Mouse (Mus musculus) hindbrain, embryonic 13.5 days (tissue): ENCODE measurements around the gene Pcdh15. TPM values are rescaled to one million over a fixed set of nuclear protein-coding genes. Genes with fewer than 3 reads are reported as not detected.
A peak's percentile ranks its signal among the peaks of the same experiment; 100 is the strongest.

Experiments used
- ATAC-seq: fragments of 200-750 bp; cut with Nextera tagmentation; 2 replicates; pipeline ENCODE4 v1.8.0; 2017; ENCODE audit warnings: moderate TSS enrichment; ENCODE audit not compliant: low FRiP score
- H3K27ac ChIP-seq: fragments of 300-500 bp; sonication (generic); 2 replicates; pipeline ENCODE4 v1.5.1; 2015; ENCODE audit warnings: inconsistent platforms, mild to moderate bottlenecking, moderate library complexity
- H3K27me3 ChIP-seq: fragments of 300-500 bp; sonication (generic); 2 replicates; pipeline ENCODE4 v1.6.1; 2015; ENCODE audit warnings: mild to moderate bottlenecking, inconsistent platforms
- H3K36me3 ChIP-seq: fragments of 300-500 bp; sonication (generic); 2 replicates; pipeline ENCODE4 v1.6.1; 2015; ENCODE audit warnings: mild to moderate bottlenecking, inconsistent platforms
- H3K4me1 ChIP-seq: fragments of 300-500 bp; sonication (generic); replicated peaks from 2 replicates; pipeline ENCODE4 v1.6.1; 2015; ENCODE audit warnings: inconsistent platforms
- H3K4me2 ChIP-seq: fragments of 300-500 bp; sonication (generic); 2 replicates; pipeline ENCODE4 v1.6.1; 2015; ENCODE audit warnings: inconsistent platforms, mild to moderate bottlenecking, moderate library complexity
- H3K4me3 ChIP-seq: fragments of 300-500 bp; sonication (generic); 2 replicates; pipeline ENCODE4 v1.5.1; 2015; ENCODE audit warnings: mild to moderate bottlenecking, inconsistent platforms
- H3K9ac ChIP-seq: fragments of 300-500 bp; sonication (generic); 2 replicates; pipeline ENCODE4 v1.6.1; 2015; ENCODE audit warnings: mild to moderate bottlenecking, inconsistent platforms
- H3K9me3 ChIP-seq: fragments of 300-500 bp; sonication (generic); 2 replicates; pipeline ENCODE4 v1.6.1; 2016; ENCODE audit warnings: inconsistent platforms
- WGBS: fragments of 180-500 bp; shearing (Covaris S2); methylation state at CpG from one replicate; pipeline ENCODE4 v1.1.7; 2015; 5-methylcytosine and 5-hydroxymethylcytosine counted together
- polyA plus RNA-seq: library from polyadenylated mRNA; unstranded; fragments of >200 nt; fragmentation: Nextera tagmentation; extraction: Ambion mirVana; gene quantifications from 2 replicates; pipeline ENCODE4 v1.2.1, GENCODE M21; 2015

The Pcdh15 gene
- polyA plus RNA-seq, 1 experiment from 2014 or later: 8.9 TPM

DNA sequence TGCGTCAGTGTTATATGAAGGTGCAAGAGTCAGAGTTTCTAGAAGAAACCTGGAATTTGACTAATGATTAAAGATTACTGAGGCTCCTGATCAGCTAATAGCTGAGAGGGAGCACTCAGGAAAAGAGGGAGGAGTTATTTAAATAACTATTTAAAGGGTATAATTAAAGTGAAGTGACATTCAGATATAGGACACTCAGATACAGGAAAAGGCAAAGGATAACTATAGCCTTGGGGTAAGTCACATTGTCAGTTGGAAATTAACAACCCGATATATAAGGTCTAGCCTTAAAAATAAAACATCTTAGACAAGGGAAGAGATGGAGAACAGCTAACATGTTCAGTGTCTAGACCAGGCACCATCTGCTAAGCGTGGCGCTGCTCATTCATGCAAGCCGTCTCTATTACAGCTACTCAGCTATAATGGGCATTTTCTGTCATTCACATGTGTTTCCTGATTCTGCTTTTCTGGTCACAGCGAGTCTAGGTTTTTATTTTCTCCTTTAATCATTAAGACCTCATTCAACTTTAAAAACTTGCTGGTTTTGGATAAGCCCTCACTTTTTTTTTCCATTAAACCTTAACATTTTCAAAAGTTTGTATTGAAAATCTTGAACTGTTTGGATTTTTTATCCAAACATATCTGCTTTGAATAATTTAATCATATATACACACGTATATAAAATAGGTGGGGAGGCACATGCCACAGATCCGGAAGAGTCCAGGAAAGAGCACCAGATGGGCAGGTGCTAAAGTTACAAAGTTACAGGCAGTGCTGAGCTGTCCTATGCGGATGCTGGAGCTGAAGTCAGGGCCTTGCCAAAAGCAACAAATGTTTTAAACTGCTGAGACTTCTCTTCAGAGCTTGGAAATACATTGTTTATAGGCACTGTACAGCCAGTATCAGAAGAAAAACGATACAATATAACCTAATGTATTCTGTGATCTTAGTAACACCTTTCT, 1288.7 kb downstream of the Pcdh15 start:
- H3K9me3 ChIP-seq: no peaks in the 10 kb centered on the region
- 54% methylated on average over 10 of the region's 10 CpGs for WGBS
- no peak overlapping the region for H3K4me3 ChIP-seq
- no peak overlapping the region for H3K9ac ChIP-seq
- no peaks in the 10 kb centered on the region for H3K27me3 ChIP-seq
- no peaks in the 10 kb centered on the region for H3K4me1 ChIP-seq
- H3K36me3 ChIP-seq: no peaks in the 10 kb centered on the region
- ATAC-seq: peak; percentile 84
- H3K4me2 ChIP-seq: no peak overlapping the region
- no peak overlapping the region for H3K27ac ChIP-seq

DNA sequence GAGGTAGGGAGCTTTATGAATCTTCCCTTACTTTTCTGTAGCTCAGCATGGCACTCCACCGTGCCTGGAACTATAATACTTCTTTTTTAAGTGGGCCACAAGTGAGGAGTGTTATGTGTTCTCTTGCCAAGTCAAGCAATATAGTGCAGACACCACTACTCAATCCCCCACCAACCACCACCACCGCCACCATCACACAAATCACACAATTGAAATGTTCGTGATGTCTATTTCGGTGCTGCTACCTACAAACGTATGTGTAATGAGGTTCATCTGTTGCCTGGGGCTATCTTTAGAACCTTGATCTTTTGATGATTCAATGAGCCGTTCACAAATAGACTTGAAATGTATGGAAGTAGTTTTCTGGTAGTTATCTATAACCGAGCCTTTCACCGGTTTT, 1304.0 kb downstream of the Pcdh15 start:
- no peak overlapping the region for H3K4me2 ChIP-seq
- H3K9me3 ChIP-seq: no peaks in the 10 kb centered on the region
- no peaks in the 10 kb centered on the region for H3K4me1 ChIP-seq
- H3K4me3 ChIP-seq: no peak overlapping the region
- WGBS: 83% methylated on average over 8 of the region's 8 CpGs
- no peak for ATAC-seq
- no peaks in the 10 kb centered on the region for H3K36me3 ChIP-seq
- H3K27me3 ChIP-seq: no peaks in the 10 kb centered on the region
- H3K9ac ChIP-seq: no peak overlapping the region
- H3K27ac ChIP-seq: no peak overlapping the region

DNA sequence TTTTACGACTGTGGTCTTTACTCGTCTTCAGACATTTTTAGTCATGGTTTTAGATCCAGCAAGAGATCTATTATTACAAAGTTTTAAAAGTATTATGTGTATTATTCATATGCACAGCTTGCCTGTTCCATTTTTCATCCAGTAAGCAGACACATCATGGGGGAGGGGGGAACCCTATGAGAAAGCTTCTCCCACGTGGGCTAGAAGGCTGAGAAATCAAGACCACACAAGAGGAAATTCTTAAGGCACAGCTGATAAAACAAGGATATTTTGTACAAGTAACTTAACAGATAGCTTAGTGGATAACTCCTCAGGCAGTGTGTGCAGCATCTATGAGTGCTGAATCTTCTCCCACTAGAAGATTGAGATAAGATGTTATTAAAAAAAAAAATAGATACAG, 1314.9 kb downstream of the Pcdh15 start:
- no peak for ATAC-seq
- Histone ChIP-seq H3K36me3 (no peaks in the 10 kb centered on the region), H3K9me3 (no peaks in the 10 kb centered on the region), H3K4me3 (no peak overlapping the region), H3K9ac (no peak overlapping the region), H3K4me1 (no peaks in the 10 kb centered on the region; the same call in 1 of the 2 replicates), H3K27ac (no peak overlapping the region), H3K4me2 (no peak overlapping the region), H3K27me3 (no peaks in the 10 kb centered on the region)
- WGBS: 54% methylated on average over 3 of the region's 3 CpGs

DNA sequence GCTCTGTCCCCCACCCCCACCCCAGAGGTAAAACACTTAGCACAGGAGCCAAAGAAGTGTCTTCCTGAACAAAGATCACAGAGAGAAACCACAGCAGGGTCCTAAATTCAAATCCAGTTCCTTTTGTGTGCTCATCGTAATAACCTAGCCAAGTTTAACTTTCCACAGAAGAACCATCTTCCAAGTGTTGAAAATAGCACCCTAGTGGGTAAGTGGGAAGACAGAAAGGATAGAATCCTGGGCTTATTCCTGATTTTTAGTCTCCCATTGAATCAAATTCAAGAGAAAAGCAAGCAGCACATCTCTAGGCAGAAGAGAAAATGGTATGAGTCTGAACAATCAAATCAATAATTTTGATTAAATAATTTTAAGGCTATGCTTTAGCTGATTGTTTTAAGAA, 1315.8 kb downstream of the Pcdh15 start:
- no peak overlapping the region for H3K27ac ChIP-seq
- no peak overlapping the region for H3K4me2 ChIP-seq
- H3K36me3 ChIP-seq: no peaks in the 10 kb centered on the region
- no peak for ATAC-seq
- no peaks in the 10 kb centered on the region for H3K27me3 ChIP-seq
- no peaks in the 10 kb centered on the region; the same call in 1 of the 2 replicates for H3K4me1 ChIP-seq
- H3K9ac ChIP-seq: no peak overlapping the region
- WGBS: 66% methylated on average over 1 of the region's 1 CpGs
- H3K4me3 ChIP-seq: no peak overlapping the region
- no peaks in the 10 kb centered on the region for H3K9me3 ChIP-seq

DNA sequence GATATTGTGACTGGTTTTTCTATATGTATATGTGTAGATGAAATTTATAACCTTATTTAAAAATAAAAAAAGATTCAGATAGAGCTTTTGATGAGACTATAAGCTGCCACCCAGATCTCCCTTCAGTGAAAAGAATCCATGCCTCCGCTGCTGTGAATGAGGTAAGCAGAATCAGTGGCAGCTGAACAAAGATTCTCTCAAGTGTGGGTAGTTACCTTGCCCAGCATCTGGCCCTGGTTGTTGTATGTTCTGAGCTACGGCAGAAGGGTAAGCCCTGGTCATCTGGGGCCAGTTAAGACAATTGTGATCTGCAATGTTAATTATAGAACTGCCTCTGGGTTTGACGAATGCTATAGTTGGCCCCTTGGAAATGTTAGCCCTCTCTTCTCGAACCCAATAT, 1316.2 kb downstream of the Pcdh15 start:
- WGBS: 61% methylated on average over 4 of the region's 4 CpGs
- Histone ChIP-seq H3K4me1 (no peaks in the 10 kb centered on the region; the same call in 1 of the 2 replicates), H3K9ac (no peak overlapping the region), H3K27ac (no peak overlapping the region), H3K27me3 (no peaks in the 10 kb centered on the region), H3K4me3 (no peak overlapping the region), H3K9me3 (no peaks in the 10 kb centered on the region), H3K36me3 (no peaks in the 10 kb centered on the region), H3K4me2 (no peak overlapping the region)
- ATAC-seq: no peak

DNA sequence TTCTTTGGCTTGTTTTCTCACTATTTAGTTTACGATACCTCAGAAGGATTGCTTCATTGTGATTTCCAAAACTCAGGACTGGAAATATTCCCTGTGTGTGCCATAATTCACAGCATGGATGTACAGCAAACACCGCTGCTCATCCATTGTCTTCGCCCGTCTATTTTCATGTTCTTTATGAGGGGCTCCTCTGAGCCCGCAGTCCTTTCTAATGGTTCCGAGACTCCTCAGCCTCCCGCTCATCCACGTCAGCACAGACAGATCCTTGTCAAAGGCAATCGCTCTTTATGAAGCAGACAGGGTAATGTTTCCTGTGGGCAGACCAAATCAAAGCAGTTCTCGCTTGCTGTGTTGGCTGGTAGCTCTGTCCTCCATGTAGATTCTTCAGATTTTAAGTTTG, 1316.8 kb downstream of the Pcdh15 start:
- no peaks in the 10 kb centered on the region for H3K27me3 ChIP-seq

DNA sequence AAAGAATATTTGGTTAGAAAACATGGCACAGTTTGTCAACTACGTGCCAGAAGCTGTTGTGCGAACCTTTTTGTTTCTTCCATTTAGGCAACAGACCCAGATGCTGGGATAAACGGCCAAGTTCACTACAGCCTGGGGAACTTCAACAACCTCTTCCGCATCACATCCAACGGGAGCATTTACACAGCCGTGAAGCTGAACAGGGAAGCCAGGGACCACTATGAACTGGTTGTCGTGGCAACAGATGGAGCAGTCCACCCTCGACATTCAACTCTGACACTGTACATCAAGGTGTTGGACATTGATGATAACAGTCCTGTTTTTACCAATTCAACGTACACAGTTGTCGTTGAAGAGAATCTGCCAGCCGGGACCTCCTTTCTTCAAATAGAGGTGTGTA, 1350.9 kb downstream of the Pcdh15 start:
- 67% methylated on average over 11 of the region's 11 CpGs for WGBS
- no peak for ATAC-seq
- Histone ChIP-seq H3K27ac (no peak overlapping the region), H3K9ac (no peak overlapping the region), H3K4me1 (peaks cover 4% of the 10 kb centered on the region; the same call in 1 of the 2 replicates), H3K4me3 (no peak overlapping the region), H3K9me3 (no peaks in the 10 kb centered on the region), H3K36me3 (no peaks in the 10 kb centered on the region), H3K27me3 (no peaks in the 10 kb centered on the region), H3K4me2 (no peak overlapping the region)

More for the DNA sequence above, 1316.8 kb downstream of the Pcdh15 start:
- WGBS: 75% methylated on average over 10 of the region's 10 CpGs
- Histone ChIP-seq H3K4me3 (no peak overlapping the region), H3K4me1 (no peaks in the 10 kb centered on the region; the same call in 1 of the 2 replicates), H3K36me3 (no peaks in the 10 kb centered on the region), H3K27ac (no peak overlapping the region), H3K9me3 (no peaks in the 10 kb centered on the region), H3K4me2 (no peak overlapping the region), H3K9ac (no peak overlapping the region)
- ATAC-seq: peak; percentile 24; the same call in 1 of the 2 replicates

DNA sequence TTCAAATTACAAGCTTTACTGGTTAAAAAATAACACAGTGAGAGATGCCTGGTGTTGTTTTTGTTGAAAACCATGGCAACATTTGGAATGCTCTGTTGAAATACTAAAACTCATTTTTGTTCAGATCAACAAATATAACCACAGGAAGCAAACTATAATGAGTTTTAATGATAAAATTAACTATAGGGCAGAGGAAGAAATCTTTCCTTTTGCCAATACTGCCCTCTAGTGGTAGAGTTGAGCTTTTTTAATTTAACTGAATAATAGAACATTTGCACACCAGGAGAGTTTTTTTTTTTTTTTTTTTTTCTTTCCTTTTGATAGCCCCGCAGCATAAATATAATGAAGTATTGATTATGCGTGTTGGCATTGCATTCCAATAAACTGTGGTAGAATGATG, 1364.8 kb downstream of the Pcdh15 start:
- WGBS: 30% methylated on average over 2 of the region's 2 CpGs
- no peak overlapping the region for H3K9ac ChIP-seq
- no peak overlapping the region for H3K27ac ChIP-seq
- H3K4me1 ChIP-seq: no peaks in the 10 kb centered on the region
- H3K36me3 ChIP-seq: no peaks in the 10 kb centered on the region
- H3K4me2 ChIP-seq: no peak overlapping the region
- H3K27me3 ChIP-seq: no peaks in the 10 kb centered on the region
- no peak overlapping the region for H3K4me3 ChIP-seq
- no peak for ATAC-seq
- H3K9me3 ChIP-seq: no peaks in the 10 kb centered on the region

DNA sequence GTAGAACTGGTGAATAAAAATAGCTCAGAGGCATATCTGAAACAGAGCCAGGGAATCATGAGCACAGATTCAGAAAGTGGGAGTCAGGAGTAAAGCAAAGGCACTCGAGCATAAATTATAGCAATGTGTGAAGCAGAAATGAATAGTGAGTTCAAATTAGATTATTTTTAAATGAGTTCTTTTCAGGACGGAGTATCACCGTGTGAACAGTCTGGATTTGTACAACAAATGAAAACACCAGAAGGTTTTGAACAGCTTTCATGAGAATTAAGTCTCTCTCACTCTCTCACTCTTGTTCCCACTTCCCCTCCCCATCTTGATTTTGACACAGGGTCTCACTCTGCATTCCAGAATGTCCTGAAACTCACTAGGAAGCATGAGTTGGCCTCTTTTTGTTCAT, 1381.6 kb downstream of the Pcdh15 start:
- Histone ChIP-seq H3K4me3 (no peak overlapping the region), H3K9me3 (no peaks in the 10 kb centered on the region), H3K36me3 (no peaks in the 10 kb centered on the region), H3K4me2 (no peak overlapping the region), H3K27ac (no peak overlapping the region), H3K9ac (no peak overlapping the region), H3K27me3 (no peaks in the 10 kb centered on the region), H3K4me1 (no peaks in the 10 kb centered on the region)
- WGBS: 86% methylated on average over 3 of the region's 3 CpGs
- no peak for ATAC-seq

DNA sequence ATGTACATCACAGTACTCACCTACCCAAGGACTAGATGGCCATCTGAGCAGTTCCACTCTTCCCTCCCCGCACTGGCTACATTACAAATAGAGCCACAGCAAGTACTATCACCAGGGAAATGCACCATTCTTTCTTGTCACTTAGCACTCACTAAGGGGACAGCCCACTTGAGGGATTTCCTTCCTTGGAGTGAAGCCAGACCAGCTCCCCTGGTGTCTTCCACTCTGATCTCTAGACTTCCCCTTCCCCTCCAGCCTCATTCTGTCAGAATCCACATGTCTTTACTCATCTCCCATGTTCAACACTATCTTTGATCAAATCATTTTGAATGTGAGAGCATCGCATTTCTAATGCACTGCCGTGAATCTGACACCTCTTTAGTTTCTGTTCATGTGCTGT, 1413.2 kb downstream of the Pcdh15 start:
- no peak for ATAC-seq
- no peak overlapping the region for H3K27ac ChIP-seq
- H3K27me3 ChIP-seq: no peaks in the 10 kb centered on the region
- no peak overlapping the region for H3K9ac ChIP-seq
- no peaks in the 10 kb centered on the region for H3K36me3 ChIP-seq
- 67% methylated on average over 3 of the region's 3 CpGs for whole genome bisulfite sequencing
- no peaks in the 10 kb centered on the region for H3K9me3 ChIP-seq
- H3K4me2 ChIP-seq: no peak overlapping the region
- H3K4me1 ChIP-seq: no peaks in the 10 kb centered on the region
- no peak overlapping the region for H3K4me3 ChIP-seq

DNA sequence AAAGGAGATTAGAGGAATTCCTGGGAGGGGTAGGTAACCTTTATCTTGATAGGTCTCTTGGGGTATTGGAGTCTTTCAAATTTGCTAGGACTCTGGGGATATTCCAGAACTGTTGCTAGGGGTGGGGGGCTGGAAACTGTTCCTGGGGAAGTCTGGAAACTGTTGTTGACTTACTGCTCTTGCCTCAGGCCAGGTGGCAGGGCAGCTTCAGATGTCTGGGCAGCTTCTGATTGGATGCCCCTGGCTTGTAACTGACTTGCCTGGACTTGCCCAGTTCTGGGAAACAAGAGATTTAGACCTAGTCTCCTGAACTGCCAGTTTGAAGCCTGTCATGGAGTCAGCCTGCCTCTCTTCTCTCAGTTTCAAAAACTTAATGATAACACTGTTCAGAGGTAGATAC, 1414.6 kb downstream of the Pcdh15 start:
- Histone ChIP-seq H3K27ac (no peak overlapping the region), H3K9ac (no peak overlapping the region), H3K4me2 (no peak overlapping the region), H3K9me3 (no peaks in the 10 kb centered on the region), H3K4me3 (no peak overlapping the region), H3K36me3 (no peaks in the 10 kb centered on the region), H3K4me1 (no peaks in the 10 kb centered on the region), H3K27me3 (no peaks in the 10 kb centered on the region)
- ATAC-seq: no peak

DNA sequence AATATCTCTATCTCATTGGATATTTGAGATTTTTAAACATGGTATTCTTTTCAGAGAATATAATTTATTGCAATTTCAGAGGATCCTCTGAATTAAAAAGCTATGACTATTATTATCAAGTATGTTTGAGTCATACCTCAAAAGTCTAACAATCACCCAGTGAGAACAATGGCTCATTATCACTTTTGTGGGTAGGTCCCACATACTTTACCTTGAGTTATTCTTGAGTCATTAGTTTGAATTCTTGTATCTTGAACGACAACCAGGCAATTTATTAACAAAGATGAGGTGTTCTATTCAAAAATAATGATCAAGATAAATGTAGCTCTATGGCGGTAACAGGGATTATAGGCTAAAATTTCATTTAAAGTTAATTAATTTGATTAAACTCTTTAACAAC, 1439.2 kb downstream of the Pcdh15 start:
- ATAC-seq: no peak
- 83% methylated on average over 2 of the region's 2 CpGs for WGBS

DNA sequence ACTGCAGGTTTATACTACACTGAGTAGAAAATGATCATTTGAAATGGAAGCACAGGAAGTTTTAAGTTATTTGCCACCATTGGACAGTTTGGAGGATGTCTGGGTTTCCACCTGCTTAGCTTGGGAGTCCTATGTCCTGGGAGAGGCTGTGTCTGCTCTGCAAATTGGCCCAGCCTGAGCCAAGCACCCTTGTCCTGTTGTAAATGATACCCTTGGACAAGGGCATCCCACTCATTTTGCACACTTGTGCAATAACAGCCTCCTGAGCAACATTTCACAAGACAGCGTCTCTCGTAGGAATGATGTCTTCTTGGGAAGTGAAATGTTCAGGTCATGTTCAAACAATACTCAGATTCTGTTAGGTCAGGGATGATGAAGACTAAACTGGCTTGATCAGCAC, 1456.2 kb downstream of the Pcdh15 start:
- ATAC-seq: no peak
- Histone ChIP-seq H3K9me3 (no peaks in the 10 kb centered on the region), H3K4me1 (no peaks in the 10 kb centered on the region), H3K9ac (no peak overlapping the region), H3K4me3 (no peak overlapping the region), H3K36me3 (no peaks in the 10 kb centered on the region), H3K4me2 (no peak overlapping the region), H3K27ac (no peak overlapping the region), H3K27me3 (no peaks in the 10 kb centered on the region)
- 59% methylated on average over 2 of the region's 2 CpGs for WGBS

More for the DNA sequence above, 1439.2 kb downstream of the Pcdh15 start:
- Histone ChIP-seq H3K4me3 (no peak overlapping the region), H3K4me2 (no peak overlapping the region), H3K9me3 (no peaks in the 10 kb centered on the region), H3K4me1 (no peaks in the 10 kb centered on the region), H3K36me3 (no peaks in the 10 kb centered on the region), H3K27ac (no peak overlapping the region), H3K9ac (no peak overlapping the region), H3K27me3 (no peaks in the 10 kb centered on the region)
